Mouse (Mus musculus) erythroblast, embryonic 14.5 days (primary cell): Measurements from ENCODE around the gene Aqp9.

Source experiments
- GATA1 ChIP-seq: IDR thresholded peaks from 2 replicates; pipeline ENCODE4 v1.6.1; 2012; ENCODE audit warnings: low read length, inconsistent platforms, mixed read lengths
- TAL1 ChIP-seq: IDR thresholded peaks from 3 replicates; pipeline ENCODE4 v1.6.1; 2012; ENCODE audit warnings: low read length, inconsistent platforms, mixed read lengths

GRCm38 (mm10) chr9:71070628-71071027 lies 97.9 kb downstream of the Aqp9 start:
- TF ChIP-seq GATA1: no peak
- no peak for TF ChIP-seq TAL1
